Mouse (Mus musculus): ENCODE measurements around the gene Bbs1. TPM values are rescaled to one million over a fixed set of nuclear protein-coding genes. Genes with fewer than 3 reads are reported as not detected.
A peak's percentile ranks its signal among the peaks of the same experiment; 100 is the strongest.
"Not testable (repeated sequence)": the region's sequence is repeated elsewhere in the genome, so short reads cannot be mapped to it uniquely, and the experiment has no call there.

Gene Bbs1
- total and polyA plus RNA-seq, 3 experiments, result 1.2 to 1.9 TPM; not detected in 1

- H3K4me3 ChIP-seq (ENCODE audit: control insufficient read depth in 1 of 2, insufficient read depth in 1 of 2, low read depth in 2 of 2, low read length in 2 of 2), result no peak overlapping the region
- peaks cover 0 to 17% of the 10 kb centered on the region in 2 experiments; a peak in 2 of 4 replicates for H3K4me1 ChIP-seq (ENCODE audit: control insufficient read depth in 1 of 2, insufficient read depth in 2 of 2, low read length in 2 of 2)
- peaks cover 0 to 9% of the 10 kb centered on the region in 2 experiments; a peak in 2 of 4 replicates for H3K36me3 ChIP-seq (ENCODE audit: control insufficient read depth in 1 of 2, insufficient read depth in 2 of 2, low read length in 2 of 2)
- no peaks in the 10 kb centered on the region; a peak in 1 of 4 replicates for H3K27me3 ChIP-seq (ENCODE audit: control insufficient read depth in 1 of 2, insufficient read depth in 2 of 2, low read length in 2 of 2)
- H3K9me3 ChIP-seq (replicated peaks; ENCODE audit: insufficient read depth, low read length), result no peaks in the 10 kb centered on the region
- no peak for DNase-seq (ENCODE audit: low read depth, low spot score)
- H3K9ac ChIP-seq (ENCODE audit: control insufficient read depth, low read depth, low read length, poor library complexity, severe bottlenecking), result no peak overlapping the region
- H3K79me2 ChIP-seq (ENCODE audit: control insufficient read depth, insufficient read depth, low read length, poor library complexity), result peaks cover 16% of the 10 kb centered on the region
- H3K27ac ChIP-seq (ENCODE audit: control insufficient read depth, low read depth, low read length), result no peak overlapping the region
- TF ChIP-seq JUND (IDR thresholded peaks at IDR 0.05; ENCODE audit: low read depth, low read length) (no peak), POLR2AphosphoS2 (IDR thresholded peaks at IDR 0.05; ENCODE audit: low read length) (no peak), NRF1 (IDR thresholded peaks at IDR 0.05; ENCODE audit: insufficient read depth, low read depth, low read length, poor library complexity, severe bottlenecking) (no peak), E2F4 (IDR thresholded peaks at IDR 0.05; ENCODE audit: borderline replicate concordance, low read depth, low read length) (no peak), MAZ (IDR thresholded peaks at IDR 0.05; ENCODE audit: low read depth, low read length) (no peak)
Observed at GRCm38 (mm10) chr19:4876241-4876640, 30.2 kb downstream of the Bbs1 start.

- DNase-seq (ENCODE audit: low read depth, low spot score); H3K36me3 ChIP-seq (ENCODE audit: control insufficient read depth in 1 of 2, insufficient read depth in 2 of 2, low read length in 2 of 2); H3K79me2 ChIP-seq (ENCODE audit: control insufficient read depth, insufficient read depth, low read length, poor library complexity); H3K4me3 ChIP-seq (ENCODE audit: control insufficient read depth in 1 of 2, insufficient read depth in 1 of 2, low read depth in 2 of 2, low read length in 2 of 2); H3K27ac ChIP-seq (ENCODE audit: control insufficient read depth, low read depth, low read length); H3K9me3 ChIP-seq (replicated peaks; ENCODE audit: insufficient read depth, low read length); H3K9ac ChIP-seq (ENCODE audit: control insufficient read depth, low read depth, low read length, poor library complexity, severe bottlenecking); H3K27me3 ChIP-seq (ENCODE audit: control insufficient read depth in 1 of 2, insufficient read depth in 2 of 2, low read length in 2 of 2): not testable (repeated sequence)
- peaks cover 0 to 10% of the 10 kb centered on the region in 2 experiments; a peak in 2 of 4 replicates for H3K4me1 ChIP-seq (ENCODE audit: control insufficient read depth in 1 of 2, insufficient read depth in 2 of 2, low read length in 2 of 2)
Observed at GRCm38 (mm10) chr19:4874613-4875012, 31.8 kb downstream of the Bbs1 start.

- no peak for TF ChIP-seq CTCF (IDR thresholded peaks at IDR 0.05 in 2 of 3, conservative IDR thresholded peaks at IDR 0.05 in 1 of 3; ENCODE audit: control insufficient read depth in 1 of 3, insufficient read depth in 1 of 3, low read depth in 2 of 3, low read length in 3 of 3, poor library complexity in 1 of 3, severe bottlenecking in 1 of 3)
- 0 out of 2 replicates have a peak, but pooled peaks have one; percentile 9 for TF ChIP-seq ETS1 (IDR thresholded peaks at IDR 0.05; ENCODE audit: low read depth, low read length)
- TF ChIP-seq MAZ (IDR thresholded peaks at IDR 0.05; ENCODE audit: low read depth, low read length), result no peak
- 0 out of 2 replicates have a peak, but pooled peaks have one; percentile 38 for TF ChIP-seq NRF1 (IDR thresholded peaks at IDR 0.05; ENCODE audit: insufficient read depth, low read depth, low read length, poor library complexity, severe bottlenecking)
- Histone ChIP-seq H3K9me3 (replicated peaks; ENCODE audit: insufficient read depth, low read length) (no peaks in the 10 kb centered on the region), H3K79me2 (ENCODE audit: control insufficient read depth, insufficient read depth, low read length, poor library complexity) (no peaks in the 10 kb centered on the region), H3K4me1 (ENCODE audit: control insufficient read depth in 1 of 2, insufficient read depth in 2 of 2, low read length in 2 of 2) (no peaks in the 10 kb centered on the region), H3K4me3 (ENCODE audit: control insufficient read depth in 1 of 2, insufficient read depth in 1 of 2, low read depth in 2 of 2, low read length in 2 of 2) (peak overlapping the region; percentile 11 to 35; a peak in 3 of 4 replicates), H3K36me3 (ENCODE audit: control insufficient read depth in 1 of 2, insufficient read depth in 2 of 2, low read length in 2 of 2) (no peaks in the 10 kb centered on the region), H3K27me3 (ENCODE audit: control insufficient read depth in 1 of 2, insufficient read depth in 2 of 2, low read length in 2 of 2) (no peaks in the 10 kb centered on the region; a peak in 1 of 4 replicates), H3K27ac (ENCODE audit: control insufficient read depth, low read depth, low read length) (no peak overlapping the region), H3K9ac (ENCODE audit: control insufficient read depth, low read depth, low read length, poor library complexity, severe bottlenecking) (peak overlapping the region; percentile 21)
- peak; percentile 81 for DNase-seq (ENCODE audit: low read depth, low spot score)
Observed at GRCm38 (mm10) chr19:4865147-4865546, 41.3 kb downstream of the Bbs1 start.

DNA sequence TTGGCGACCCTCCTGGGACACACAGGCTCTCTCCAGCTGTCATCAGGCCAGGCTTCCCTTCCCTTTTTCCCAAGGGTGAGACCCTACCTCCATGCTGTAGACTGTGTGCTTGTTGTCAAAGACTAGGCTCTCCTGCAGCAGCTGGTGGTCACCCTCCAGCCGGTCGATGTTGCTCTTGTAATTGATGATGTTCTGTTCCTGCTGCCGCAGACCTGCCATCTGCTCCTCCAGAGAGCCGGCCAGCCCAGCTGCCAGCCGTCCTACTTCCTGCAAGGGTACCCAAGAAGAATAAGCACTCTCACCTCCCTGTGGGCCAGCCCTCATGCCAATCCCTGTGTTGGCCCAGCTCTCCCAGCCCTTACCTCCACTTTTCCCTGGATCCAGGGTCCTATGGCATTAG, 43.4 kb downstream of the Bbs1 start:
- H3K27ac ChIP-seq (ENCODE audit: control insufficient read depth, low read depth, low read length), result no peak overlapping the region
- no peak overlapping the region for H3K4me3 ChIP-seq (ENCODE audit: control insufficient read depth in 1 of 2, insufficient read depth in 1 of 2, low read depth in 2 of 2, low read length in 2 of 2)
- H3K36me3 ChIP-seq (ENCODE audit: control insufficient read depth in 1 of 2, insufficient read depth in 2 of 2, low read length in 2 of 2), result no peaks in the 10 kb centered on the region
- H3K27me3 ChIP-seq (ENCODE audit: control insufficient read depth in 1 of 2, insufficient read depth in 2 of 2, low read length in 2 of 2), result no peaks in the 10 kb centered on the region; a peak in 1 of 4 replicates
- H3K9me3 ChIP-seq (replicated peaks; ENCODE audit: insufficient read depth, low read length), result no peaks in the 10 kb centered on the region
- peaks cover 0 to 5% of the 10 kb centered on the region in 2 experiments; a peak in 1 of 4 replicates for H3K4me1 ChIP-seq (ENCODE audit: control insufficient read depth in 1 of 2, insufficient read depth in 2 of 2, low read length in 2 of 2)
- no peak overlapping the region for H3K9ac ChIP-seq (ENCODE audit: control insufficient read depth, low read depth, low read length, poor library complexity, severe bottlenecking)
- no peak for DNase-seq (ENCODE audit: low read depth, low spot score)
- H3K79me2 ChIP-seq (ENCODE audit: control insufficient read depth, insufficient read depth, low read length, poor library complexity), result no peaks in the 10 kb centered on the region
- TF ChIP-seq POLR2A (IDR thresholded peaks at IDR 0.05; ENCODE audit: control insufficient read depth in 1 of 2, insufficient read depth in 1 of 2, low read depth in 1 of 2, low read length in 2 of 2, poor library complexity in 1 of 2) (no peak), SIN3A (IDR thresholded peaks at IDR 0.05; ENCODE audit: low read length) (no peak), USF2 (IDR thresholded peaks at IDR 0.05; ENCODE audit: borderline replicate concordance in 1 of 2, insufficient read depth in 1 of 2, low read depth in 1 of 2, low read length in 2 of 2) (no peak), MYB (IDR thresholded peaks at IDR 0.05; ENCODE audit: low read depth, low read length) (no peak), UBTF (IDR thresholded peaks at IDR 0.05; ENCODE audit: borderline replicate concordance, insufficient read depth, low read depth, low read length) (no peak), TCF12 (IDR thresholded peaks at IDR 0.05; ENCODE audit: low read depth, low read length) (no peak), BHLHE40 (IDR thresholded peaks at IDR 0.05; ENCODE audit: borderline replicate concordance, low read depth, low read length) (no peak), ZKSCAN1 (IDR thresholded peaks at IDR 0.05; ENCODE audit: low read depth, low read length) (no peak), NELFE (IDR thresholded peaks at IDR 0.05; ENCODE audit: low read depth, low read length) (no peak), ETS1 (IDR thresholded peaks at IDR 0.05; ENCODE audit: low read depth, low read length) (no peak), POLR2AphosphoS5 (IDR thresholded peaks at IDR 0.05; ENCODE audit: borderline replicate concordance, low read depth, low read length) (no peak), CHD1 (IDR thresholded peaks at IDR 0.05; ENCODE audit: low read depth, low read length) (no peak), CTCF (IDR thresholded peaks at IDR 0.05 in 2 of 3, conservative IDR thresholded peaks at IDR 0.05 in 1 of 3; ENCODE audit: control insufficient read depth in 1 of 3, insufficient read depth in 1 of 3, low read depth in 2 of 3, low read length in 3 of 3, poor library complexity in 1 of 3, severe bottlenecking in 1 of 3) (no peak)
